Mouse (Mus musculus) limb, embryonic 14.5 days (tissue): Measurements from ENCODE around the gene Mdc1. TPM values are rescaled to one million over a fixed set of nuclear protein-coding genes. Genes with fewer than 3 reads are reported as not detected.
A peak's percentile ranks its signal among the peaks of the same experiment; 100 is the strongest.
"Not testable (repeated sequence)": the region's sequence is repeated elsewhere in the genome, so short reads cannot be mapped to it uniquely, and the experiment has no call there.

Source experiments
- ATAC-seq: fragments of 200-750 bp; cut with Nextera tagmentation; 2 replicates; pipeline ENCODE4 v1.8.0; 2017; ENCODE audit warnings: low read depth, moderate number of reproducible peaks, moderate TSS enrichment; ENCODE audit not compliant: low FRiP score
- DNase-seq: peaks from one replicate; pipeline ENCODE4 v3.0.0-alpha.2; 2015; ENCODE audit warnings: low spot score
- H3K27ac ChIP-seq: fragments of 300-500 bp; sonication (generic); replicated peaks from 2 replicates; pipeline ENCODE4 v1.5.1; 2014; ENCODE audit warnings: low read depth, mild to moderate bottlenecking, low read length, moderate library complexity, mixed read lengths
- H3K27me3 ChIP-seq: fragments of 300-500 bp; sonication (generic); 2 replicates; pipeline ENCODE4 v1.6.1; 2014; ENCODE audit warnings: low read length, mixed read lengths; ENCODE audit not compliant: control insufficient read depth, insufficient read depth
- H3K36me3 ChIP-seq: fragments of 300-500 bp; sonication (generic); 2 replicates; pipeline ENCODE4 v1.6.1; 2014; ENCODE audit warnings: mild to moderate bottlenecking, low read length, moderate library complexity, mixed read lengths; ENCODE audit not compliant: control insufficient read depth, insufficient read depth
- H3K4me1 ChIP-seq: fragments of 300-500 bp; sonication (generic); 2 replicates; pipeline ENCODE4 v1.6.1; 2014; ENCODE audit warnings: antibody characterized with exemption, low read length, mixed read lengths; ENCODE audit not compliant: control insufficient read depth, insufficient read depth
- H3K4me2 ChIP-seq: fragments of 300-500 bp; sonication (generic); replicated peaks from 2 replicates; pipeline ENCODE4 v1.6.1; 2014; ENCODE audit warnings: low read depth, mild to moderate bottlenecking, low read length, moderate library complexity; ENCODE audit not compliant: severe bottlenecking
- H3K4me3 ChIP-seq: fragments of 300-500 bp; sonication (generic); replicated peaks from 2 replicates; pipeline ENCODE4 v1.5.1; 2014; ENCODE audit warnings: low read length
- H3K9ac ChIP-seq: fragments of 300-500 bp; sonication (generic); 2 replicates; pipeline ENCODE4 v1.6.1; 2014; ENCODE audit warnings: mild to moderate bottlenecking, low read depth, low read length, moderate library complexity; ENCODE audit not compliant: severe bottlenecking
- H3K9me3 ChIP-seq: fragments of 300-500 bp; sonication (generic); 2 replicates; pipeline ENCODE4 v1.6.1; 2016; ENCODE audit warnings: low read length; ENCODE audit not compliant: control insufficient read depth
- POLR2A ChIP-seq: fragments of 200-500 bp; IDR thresholded peaks from 2 replicates; pipeline ENCODE4 v1.8.0; 2012; ENCODE audit warnings: inconsistent platforms, mild to moderate bottlenecking, moderate library complexity, borderline replicate concordance; ENCODE audit not compliant: insufficient read depth, insufficient read length; ENCODE audit errors: extremely low read depth
- WGBS: fragments of 180-500 bp; shearing (Covaris S2); extraction: QIAGEN DNeasy Blood & Tissue Kit; methylation state at CpG from one replicate; pipeline ENCODE4 v1.1.7; 2014; 5-methylcytosine and 5-hydroxymethylcytosine counted together
- polyA plus RNA-seq, 2 experiments: library from polyadenylated mRNA; depleted of rRNA in 1 of 2; stranded (reverse) in 1 of 2; unstranded in 1 of 2; fragments of >200 nt; fragmentation: Nextera tagmentation in 1 of 2; extraction: Ambion mirVana in 1 of 2; gene quantifications; 2 replicates each; pipeline versions ENCODE4 v1.2.1 to v1.2.3; 2012 to 2014

Gene Mdc1
- polyA plus RNA-seq, 2 experiments, result 12.2 to 28.8 TPM

- WGBS, result 7% methylated on average over 24 of the region's 24 CpGs
Measured at GRCm38 (mm10) chr17:35836178-35836965, 4.9 kb upstream of the Mdc1 start.

GRCm38 (mm10) chr17:35836991-35837422, 4.3 kb upstream of the Mdc1 start:
- no peaks in the 10 kb centered on the region for H3K9me3 ChIP-seq
- WGBS, result under 1% methylated on average over 23 of the region's 25 CpGs

More at GRCm38 (mm10) chr17:35836178-35836965, 4.9 kb upstream of the Mdc1 start:
- Histone ChIP-seq H3K27ac (peak overlapping the region; percentile 92), H3K4me1 (peaks cover 26% of the 10 kb centered on the region), H3K4me3 (peak overlapping the region; percentile 52), H3K36me3 (peaks cover 56% of the 10 kb centered on the region), H3K4me2 (peak overlapping the region; percentile 74), H3K27me3 (no peaks in the 10 kb centered on the region), H3K9me3 (no peaks in the 10 kb centered on the region), H3K9ac (peak overlapping the region; percentile 92)
- ATAC-seq (no peak), DNase-seq (peak; percentile 98)
- TF ChIP-seq POLR2A, result no peak

GRCm38 (mm10) chr17:35837487-35837886, 3.8 kb upstream of the Mdc1 start:
- H3K4me3 ChIP-seq, result peak overlapping the region; percentile 52
- peak; percentile 56 for DNase-seq
- peak overlapping the region; percentile 92 for H3K9ac ChIP-seq
- H3K36me3 ChIP-seq, result peaks cover 45% of the 10 kb centered on the region
- WGBS, result under 1% methylated on average over 17 of the region's 18 CpGs
- H3K27ac ChIP-seq, result peak overlapping the region; percentile 92
- peaks cover 31% of the 10 kb centered on the region for H3K4me1 ChIP-seq
- peak; percentile 67; the same call in 1 of the 2 replicates for TF ChIP-seq POLR2A
- no peak for ATAC-seq
- H3K9me3 ChIP-seq, result no peaks in the 10 kb centered on the region
- no peaks in the 10 kb centered on the region for H3K27me3 ChIP-seq
- H3K4me2 ChIP-seq, result peak overlapping the region; percentile 74

More at GRCm38 (mm10) chr17:35836991-35837422, 4.3 kb upstream of the Mdc1 start:
- Histone ChIP-seq H3K27ac (peak overlapping the region; percentile 92), H3K36me3 (peaks cover 50% of the 10 kb centered on the region), H3K27me3 (no peaks in the 10 kb centered on the region), H3K4me3 (peak overlapping the region; percentile 52), H3K9ac (peak overlapping the region; percentile 92), H3K4me2 (peak overlapping the region; percentile 74), H3K4me1 (peaks cover 26% of the 10 kb centered on the region)
- DNase-seq (peak; percentile 96), ATAC-seq (peak; percentile 44)
- TF ChIP-seq POLR2A, result no peak

- ATAC-seq, result peak; percentile 78
- peaks cover 33% of the 10 kb centered on the region for H3K4me1 ChIP-seq
- 1% methylated on average over 29 of the region's 29 CpGs for WGBS
Measured at GRCm38 (mm10) chr17:35838122-35838544, 3.2 kb upstream of the Mdc1 start, which contains the start of gene Tubb5. Gene Tubb5, minus strand, starts transcription at chr17:35838306.

GRCm38 (mm10) chr17:35838570-35838969, 2.7 kb upstream of the Mdc1 start:
- H3K4me3 ChIP-seq, result peak overlapping the region; percentile 52
- peak overlapping the region; percentile 92 for H3K27ac ChIP-seq
- H3K4me2 ChIP-seq, result peak overlapping the region; percentile 74
- no peaks in the 10 kb centered on the region for H3K9me3 ChIP-seq
- 4% methylated on average over 5 of the region's 5 CpGs for WGBS
- peaks cover 34% of the 10 kb centered on the region for H3K36me3 ChIP-seq
- ATAC-seq, result no peak
- DNase-seq, result peak; percentile 66
- H3K27me3 ChIP-seq, result no peaks in the 10 kb centered on the region
- peaks cover 33% of the 10 kb centered on the region for H3K4me1 ChIP-seq
- TF ChIP-seq POLR2A, result peak; percentile 26; the same call in 1 of the 2 replicates
- peak overlapping the region; percentile 92 for H3K9ac ChIP-seq

More at GRCm38 (mm10) chr17:35838122-35838544, 3.2 kb upstream of the Mdc1 start, which contains the start of gene Tubb5:
- Histone ChIP-seq H3K4me3 (peak within 1 kb of the TSS; percentile 52), H3K4me2 (peak within 1 kb of the TSS; percentile 74), H3K9me3 (no peaks in the 10 kb centered on the region), H3K9ac (peak within 1 kb of the TSS; percentile 92), H3K27ac (peak within 1 kb of the TSS; percentile 92), H3K27me3 (no peaks in the 10 kb centered on the region), H3K36me3 (peaks cover 38% of the 10 kb centered on the region)
- DNase-seq, result peak; percentile 99
- TF ChIP-seq POLR2A, result peak; percentile 97; the same call in 1 of the 2 replicates

GRCm38 (mm10) chr17:35839002-35839401, 2.3 kb upstream of the Mdc1 start:
- not testable (repeated sequence) for H3K9me3 ChIP-seq, DNase-seq, H3K27me3 ChIP-seq, ATAC-seq
- Histone ChIP-seq H3K4me3 (peak overlapping the region; percentile 52), H3K27ac (peak overlapping the region; percentile 92), H3K36me3 (peaks cover 30% of the 10 kb centered on the region), H3K4me1 (peaks cover 31% of the 10 kb centered on the region), H3K4me2 (peak overlapping the region; percentile 74), H3K9ac (peak overlapping the region; percentile 92)
- 41% methylated on average over 3 of the region's 3 CpGs for WGBS
